Mouse (Mus musculus) Patski (cell line): Measurements from ENCODE around the gene Gm10944. TPM values are rescaled to one million over a fixed set of nuclear protein-coding genes. Genes with fewer than 3 reads are reported as not detected.
A peak's percentile ranks its signal among the peaks of the same experiment; 100 is the strongest.

ENCODE experiments used
- ATAC-seq: fragments of 100-300 bp; one replicate; pipeline ENCODE4 v1.8.0; 2021
- CTCF ChIA-PET: fragments of 350-600 bp; sonication (Branson Sonifier 250); formaldehyde crosslinking; loops from one replicate; lab custom pipeline; 2022; ENCODE audit warnings: inconsistent platforms; lab: Charles Lee
- POLR2A ChIA-PET: fragments of 350-600 bp; sonication (Branson Sonifier 250); formaldehyde crosslinking; loops from one replicate; lab custom pipeline; 2022; ENCODE audit warnings: antibody characterized with exemption, inconsistent platforms; lab: Charles Lee
- DNase-seq: peaks from one replicate; pipeline ENCODE4 v3.0.0-alpha.2; 2011; ENCODE audit warnings: low read depth, low spot score
- H3K27me3 ChIP-seq: fragments of 371-371 bp; one replicate; pipeline ENCODE4 v1.5.1; 2021
- CTCF ChIP-seq: fragments of 100-300 bp; IDR thresholded peaks from one replicate; pipeline ENCODE4 v1.5.1; 2021
- in situ Hi-C: fragments of 300-500 bp; cut with MboI; formaldehyde crosslinking; loops from 3 replicates; pipeline ENCODE4 v1.11.1; 2018; ENCODE audit warnings: low pct_unique_long_range_greater_than_20kb, mixed read lengths
- polyA plus RNA-seq: library from polyadenylated mRNA; unstranded; gene quantifications from one replicate; pipeline ENCODE4 v1.2.3, GENCODE M21; 2021

The Gm10944 gene
- not detected for polyA plus RNA-seq

DNA sequence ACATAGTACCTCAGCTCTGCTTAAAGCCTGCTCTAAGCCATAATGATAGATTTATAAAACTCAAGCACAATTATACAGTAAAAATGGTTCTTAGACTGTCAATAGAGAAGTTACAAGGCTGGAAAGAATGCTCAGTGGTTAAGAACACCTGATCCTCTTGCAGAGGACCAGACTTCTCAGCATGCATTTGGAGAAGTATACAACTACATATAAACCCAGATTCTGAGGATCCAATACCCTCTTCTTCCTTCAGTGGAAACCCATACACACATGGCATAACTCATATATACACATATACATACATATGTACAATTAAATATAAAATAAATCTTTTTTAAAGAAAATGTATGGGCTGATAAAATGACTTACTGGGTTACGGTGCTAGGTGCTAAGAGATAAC lies at the start of gene Gm10944:
Gm10944 (plus strand) TSS at position 301 of the 400 bp plus-strand sequence.
- CTCF ChIA-PET: interaction anchor here (3.1 kb wide), 1 partner anchor 17 kb away, joined by 8 read pairs; no protein-coding TSS in a partner anchor
- DNase-seq (no peak), ATAC-seq (no peak)
- H3K27me3 ChIP-seq: peaks cover 3% of the 10 kb centered on the region
- in situ Hi-C loops: no loop called here
- POLR2A ChIA-PET: no interaction called here
- TF ChIP-seq CTCF: no peak

DNA sequence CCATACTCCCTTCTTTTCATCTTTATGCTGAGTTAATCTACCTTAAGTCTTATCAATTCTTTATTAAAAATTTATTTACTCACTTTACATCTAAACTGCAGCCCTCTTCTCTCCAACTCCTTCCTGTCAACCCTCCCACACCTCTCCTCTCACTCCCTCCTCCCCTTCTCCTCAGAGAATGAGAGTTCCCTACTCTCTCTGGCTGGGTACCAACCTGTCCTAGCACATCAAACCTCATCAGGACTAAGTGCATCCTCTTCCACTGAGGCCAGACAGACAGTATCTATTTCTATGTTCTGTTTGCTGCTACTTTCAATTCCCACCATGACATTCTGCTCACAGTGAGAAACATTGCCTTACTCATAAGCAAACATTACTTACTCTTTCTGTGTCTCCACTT lies 25.2 kb upstream of the Gm10944 start:
- CTCF ChIA-PET: no interaction called here
- ATAC-seq (no peak), DNase-seq (no peak)
- POLR2A ChIA-PET: no interaction called here
- no peak for TF ChIP-seq CTCF
- no peaks in the 10 kb centered on the region for H3K27me3 ChIP-seq
- in situ Hi-C loops: no loop called here

DNA sequence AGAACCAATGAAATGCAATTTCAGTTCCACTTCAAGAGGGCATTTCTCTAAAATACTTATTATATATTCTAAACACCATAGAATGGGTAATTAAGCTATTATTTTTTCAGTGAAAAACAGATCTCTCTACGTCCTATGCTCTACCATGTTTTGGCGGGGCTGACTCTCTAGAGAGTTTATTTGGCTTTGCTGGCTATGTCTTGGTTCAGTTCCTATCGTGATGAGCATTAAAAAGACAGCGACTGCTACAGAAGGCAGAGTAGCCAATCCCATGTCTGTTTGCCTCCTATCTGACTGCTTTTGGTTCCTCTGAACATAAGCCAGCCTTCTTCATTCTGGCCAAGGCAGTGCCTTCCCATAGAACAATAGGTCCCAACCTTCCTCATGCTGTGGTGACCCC lies 24.5 kb upstream of the Gm10944 start:
- ATAC-seq: no peak
- CTCF ChIA-PET: no interaction called here
- POLR2A ChIA-PET: no interaction called here

DNA sequence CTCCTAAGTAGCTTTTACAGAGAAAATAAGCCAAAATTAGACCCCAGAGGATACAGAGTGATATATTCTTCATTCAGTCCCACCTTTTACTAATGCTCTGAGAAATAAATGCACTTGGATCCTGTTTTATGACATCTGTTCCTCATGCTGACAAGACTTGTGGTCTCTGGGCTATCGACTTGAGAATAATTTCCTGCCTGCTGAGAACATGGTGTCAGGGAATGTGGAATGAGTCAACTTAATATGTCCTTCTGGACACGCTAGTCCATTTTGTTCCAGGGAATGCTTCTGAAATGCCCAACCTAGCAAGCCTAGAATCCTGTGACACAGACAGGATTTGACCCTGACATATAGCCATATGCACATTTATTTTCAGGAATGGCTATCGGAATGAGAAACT lies 22.0 kb upstream of the Gm10944 start:
- ATAC-seq: no peak
- POLR2A ChIA-PET: no interaction called here
- TF ChIP-seq CTCF: no peak
- no peaks in the 10 kb centered on the region for H3K27me3 ChIP-seq
- CTCF ChIA-PET: no interaction called here
- DNase-seq: no peak
- in situ Hi-C loops: no loop called here

More for the DNA sequence above, 24.5 kb upstream of the Gm10944 start:
- in situ Hi-C loops: no loop called here
- no peak for DNase-seq
- H3K27me3 ChIP-seq: no peaks in the 10 kb centered on the region
- no peak for TF ChIP-seq CTCF

DNA sequence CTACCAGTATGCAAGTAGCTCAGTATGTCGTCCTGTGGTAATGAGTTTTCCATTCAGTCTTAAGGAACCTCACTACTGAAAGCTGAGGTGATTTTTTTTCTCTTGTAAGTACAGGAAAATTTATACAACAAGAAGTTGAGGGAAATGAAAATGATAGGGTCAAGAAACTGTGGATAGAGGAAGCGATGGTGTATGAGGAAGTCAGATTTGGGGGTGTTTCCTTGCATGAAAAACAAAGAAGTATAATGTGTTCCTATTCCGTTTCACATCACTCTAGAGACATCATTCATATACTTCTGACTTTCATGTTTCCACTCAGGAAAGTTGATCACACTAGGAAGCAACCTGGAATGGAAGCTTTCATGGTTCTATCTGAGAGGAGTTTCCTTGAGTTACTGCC lies 21.2 kb upstream of the Gm10944 start:
- no peak for TF ChIP-seq CTCF
- CTCF ChIA-PET: no interaction called here
- DNase-seq: no peak

DNA sequence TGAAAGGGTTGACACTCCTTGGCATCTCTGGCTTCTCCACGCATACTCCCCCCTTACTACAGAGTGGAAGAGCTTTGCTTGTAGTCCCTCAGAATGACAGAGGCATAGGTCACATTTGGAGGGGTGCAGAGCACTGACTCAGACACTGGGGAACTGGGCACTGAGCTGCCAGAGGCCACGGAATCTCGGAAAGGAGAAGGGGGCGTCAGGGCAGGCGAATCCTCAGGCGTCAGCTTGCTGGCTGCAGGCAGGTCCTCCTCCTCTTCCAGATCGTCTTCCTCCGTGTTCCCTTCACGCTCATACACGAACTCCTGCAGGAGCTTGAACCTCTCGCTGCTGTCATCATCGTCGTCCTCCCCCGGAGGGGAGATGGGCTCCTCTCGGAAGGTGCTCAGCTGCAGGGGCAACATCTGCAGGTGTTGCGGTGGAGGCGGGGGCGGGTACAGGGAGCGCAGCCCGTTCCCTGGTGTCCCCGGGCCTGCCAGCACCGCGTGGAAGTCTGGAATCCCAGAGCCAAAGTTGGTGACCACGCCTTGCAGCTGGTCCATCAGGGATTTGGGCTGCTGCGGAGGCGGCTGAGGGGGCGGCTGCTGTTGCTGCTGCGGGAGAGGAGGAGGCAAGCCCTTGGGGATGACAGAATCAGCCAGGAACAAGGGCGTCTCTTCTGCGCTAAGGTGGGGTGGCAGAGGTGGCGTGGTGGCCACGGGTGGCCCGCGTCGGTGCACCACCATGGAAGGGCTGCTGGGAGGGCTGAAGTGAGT lies 7.9 kb downstream of the Gm10944 start:
- peak; percentile 31 for ATAC-seq
- H3K27me3 ChIP-seq: peaks cover 8% of the 10 kb centered on the region
- in situ Hi-C loops: no loop called here
- no peak for DNase-seq
- CTCF ChIA-PET: no interaction called here
- no peak for TF ChIP-seq CTCF
- POLR2A ChIA-PET: no interaction called here

More for the DNA sequence above, 21.2 kb upstream of the Gm10944 start:
- ATAC-seq: no peak
- in situ Hi-C loops: no loop called here
- POLR2A ChIA-PET: no interaction called here
- no peaks in the 10 kb centered on the region for H3K27me3 ChIP-seq

DNA sequence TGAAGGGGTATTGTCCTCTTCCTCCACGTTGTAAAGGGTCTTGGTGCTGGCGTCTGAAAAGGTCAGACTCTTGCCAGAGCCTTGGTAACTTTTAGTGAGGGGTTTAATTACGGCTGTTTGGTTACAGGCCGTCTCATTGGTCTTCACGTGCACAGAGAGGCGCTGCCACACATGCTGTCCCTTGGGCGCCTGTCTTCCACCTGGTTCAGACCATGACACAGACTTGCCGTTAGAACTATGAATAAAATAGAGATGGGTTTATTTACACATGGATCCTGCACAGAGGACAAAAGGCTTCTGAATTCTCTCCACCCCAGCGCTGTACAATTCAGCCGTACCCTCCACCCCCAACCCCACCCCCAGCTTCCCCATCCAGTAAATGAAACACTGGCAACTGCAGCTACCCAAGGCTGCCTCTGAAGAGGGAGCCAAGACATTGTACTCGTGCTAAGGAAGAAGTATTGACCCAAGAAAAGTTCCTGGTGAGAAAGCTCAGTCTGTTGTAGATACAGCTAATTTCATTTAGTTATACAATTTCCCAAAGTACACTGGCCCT lies 8.6 kb downstream of the Gm10944 start:
- CTCF ChIA-PET: no interaction called here
- in situ Hi-C loops: no loop called here
- ATAC-seq (no peak), DNase-seq (no peak)
- POLR2A ChIA-PET: no interaction called here
- H3K27me3 ChIP-seq: peaks cover 8% of the 10 kb centered on the region
- no peak for TF ChIP-seq CTCF

DNA sequence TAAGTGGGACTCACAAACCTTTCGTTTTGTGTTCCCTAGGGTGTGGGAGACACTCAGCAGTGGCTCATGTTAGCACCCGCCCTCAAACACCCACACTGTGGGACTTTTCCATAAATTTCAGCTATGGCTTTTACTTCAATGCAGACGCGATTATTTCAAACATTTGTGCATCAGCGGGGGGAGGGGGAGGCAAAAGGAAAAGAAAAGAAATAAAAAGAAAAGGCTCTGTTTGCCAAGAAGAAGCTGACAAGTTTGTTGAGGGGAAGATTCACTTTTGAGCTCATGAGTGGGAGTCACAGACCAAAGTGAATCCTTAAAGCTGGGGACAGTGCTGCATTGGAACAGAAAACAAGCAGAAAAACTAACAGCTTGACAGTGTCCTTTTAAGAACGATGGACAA lies 16.3 kb downstream of the Gm10944 start:
- no peak for TF ChIP-seq CTCF
- ChIA-PET CTCF (interaction anchor here (2.5 kb wide), 1 partner anchor 16 kb away, joined by 8 read pairs; the partner anchor contains the start of gene Gm10944), POLR2A (no interaction called here)
- in situ Hi-C loops: no loop called here
- no peak for ATAC-seq
- no peak for DNase-seq
- H3K27me3 ChIP-seq: peaks cover 5% of the 10 kb centered on the region

DNA sequence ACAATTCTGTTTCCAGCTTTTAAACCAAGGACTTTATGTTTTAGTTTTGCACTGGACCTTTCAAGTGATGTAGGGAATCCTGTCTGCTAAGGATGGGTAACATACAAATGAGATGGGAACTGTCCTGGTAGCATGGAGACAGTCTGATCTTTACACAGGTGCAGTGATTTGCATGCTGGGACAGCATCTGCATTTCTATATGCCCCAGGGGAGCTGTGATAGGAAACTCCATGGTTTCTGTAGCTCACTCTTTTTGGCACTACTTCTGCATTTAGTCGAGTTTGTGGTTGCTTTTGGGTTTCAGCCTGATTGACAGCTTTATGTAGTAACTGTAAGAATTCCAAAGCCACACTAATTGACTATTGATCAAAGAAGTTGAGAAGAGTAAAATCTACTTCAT lies 19.8 kb downstream of the Gm10944 start:
- POLR2A ChIA-PET: no interaction called here
- in situ Hi-C loops: no loop called here
- CTCF ChIA-PET: interaction anchor here (1.1 kb wide), 1 partner anchor 38 kb away, joined by 3 read pairs; no protein-coding TSS in a partner anchor
- H3K27me3 ChIP-seq: peaks cover 5% of the 10 kb centered on the region
- ATAC-seq (no peak), DNase-seq (no peak)
- TF ChIP-seq CTCF: no peak

DNA sequence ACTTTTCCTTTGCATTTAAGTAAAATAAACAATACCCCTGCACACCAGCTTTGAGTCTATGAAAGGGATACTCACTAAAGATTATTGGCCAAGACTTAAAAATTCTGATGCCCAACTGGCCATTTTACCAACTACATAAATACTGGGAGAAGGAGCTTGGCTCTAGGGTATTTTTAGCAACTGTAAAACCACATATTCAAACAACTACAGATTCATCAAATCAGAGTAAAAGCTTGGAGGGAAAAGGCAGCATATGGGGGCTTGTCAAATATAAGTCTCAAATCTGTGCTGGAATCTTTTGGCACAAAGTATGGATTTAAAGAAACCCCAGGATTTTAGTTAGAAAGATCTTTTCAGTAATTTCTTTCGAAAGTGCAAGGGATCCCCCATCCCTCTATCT lies 20.2 kb downstream of the Gm10944 start:
- ATAC-seq: no peak
- ChIA-PET CTCF (interaction anchor here (1.1 kb wide), 1 partner anchor 38 kb away, joined by 3 read pairs; no protein-coding TSS in a partner anchor), POLR2A (no interaction called here)
- TF ChIP-seq CTCF: no peak
- H3K27me3 ChIP-seq: peaks cover 5% of the 10 kb centered on the region
- in situ Hi-C loops: no loop called here
- DNase-seq: no peak

DNA sequence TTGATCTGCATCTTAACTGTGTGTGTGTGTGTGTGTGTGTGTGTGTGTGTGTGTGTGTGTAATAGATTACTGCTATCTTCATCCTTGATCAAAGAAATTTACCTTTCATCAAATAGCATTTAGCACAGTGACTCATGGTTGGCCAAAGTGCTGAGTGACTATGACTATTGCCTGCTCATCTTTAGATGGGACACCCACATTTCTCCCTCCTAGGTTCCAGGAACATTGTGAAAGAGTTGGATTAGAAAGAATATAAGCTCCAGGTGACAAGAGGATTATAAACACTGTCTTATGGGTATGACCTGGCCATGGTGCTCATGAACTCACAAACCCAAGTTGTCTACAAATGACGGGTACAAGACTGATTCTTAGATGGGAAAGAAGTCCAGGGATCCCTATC lies 26.9 kb downstream of the Gm10944 start:
- no peak for ATAC-seq
- no peaks in the 10 kb centered on the region for H3K27me3 ChIP-seq
- POLR2A ChIA-PET: interaction anchor here (0.6 kb wide), 1 partner anchor 355 kb away, joined by 4 read pairs; no protein-coding TSS in a partner anchor
- no peak for DNase-seq
- TF ChIP-seq CTCF: no peak
- in situ Hi-C loops: no loop called here
- CTCF ChIA-PET: no interaction called here
